Mouse (Mus musculus) CH12.LX (cell line): Measurements from ENCODE around the gene Tbata.

Experiments
- CTCF ChIP-seq, 2 experiments: IDR thresholded peaks in 1 of 2; conservative IDR thresholded peaks in 1 of 2; 2 replicates each; pipeline ENCODE4 v1.5.1; 2011 to 2012; ENCODE audit warnings: low read depth in 2 of 2, low read length in 2 of 2, improper control_type of control experiment in 1 of 2, inconsistent platforms in 1 of 2, mild to moderate bottlenecking in 1 of 2, moderate library complexity in 1 of 2
- EP300 ChIP-seq: IDR thresholded peaks from 2 replicates; pipeline ENCODE4 v1.6.1; 2011; ENCODE audit warnings: low read length, improper control_type of control experiment
- JUN ChIP-seq: IDR thresholded peaks from 2 replicates; pipeline ENCODE4 v1.6.1; 2011; ENCODE audit warnings: low read depth, mild to moderate bottlenecking, low read length, improper control_type of control experiment, moderate library complexity; ENCODE audit not compliant: insufficient read depth
- MAFK ChIP-seq: IDR thresholded peaks from 2 replicates; pipeline ENCODE4 v1.6.1; 2011; ENCODE audit warnings: low read length, improper control_type of control experiment; ENCODE audit not compliant: insufficient replicate concordance
- MAZ ChIP-seq: IDR thresholded peaks from 2 replicates; pipeline ENCODE4 v1.6.1; 2012; ENCODE audit warnings: low read depth, mild to moderate bottlenecking, inconsistent platforms, low read length, improper control_type of control experiment, moderate library complexity
- MXI1 ChIP-seq: IDR thresholded peaks from 2 replicates; pipeline ENCODE4 v1.6.1; 2011; ENCODE audit warnings: mild to moderate bottlenecking, low read depth, low read length, improper control_type of control experiment
- MYC ChIP-seq: IDR thresholded peaks from 2 replicates; pipeline ENCODE4 v1.6.1; 2011; ENCODE audit warnings: low read depth, mild to moderate bottlenecking, improper control_type of control experiment, low read length
- POLR2A ChIP-seq: IDR thresholded peaks from 2 replicates; pipeline ENCODE4 v1.6.1; 2011; ENCODE audit warnings: low read depth, mild to moderate bottlenecking, improper control_type of control experiment, low read length
- POLR2AphosphoS2 ChIP-seq: IDR thresholded peaks from 2 replicates; pipeline ENCODE4 v1.6.1; 2011; ENCODE audit warnings: low read depth, low read length, improper control_type of control experiment
- RAD21 ChIP-seq: IDR thresholded peaks from 2 replicates; pipeline ENCODE4 v1.6.1; 2011; ENCODE audit warnings: low read depth, mild to moderate bottlenecking, low read length, improper control_type of control experiment, moderate library complexity
- TBP ChIP-seq: conservative IDR thresholded peaks from 2 replicates; pipeline ENCODE4 v1.6.1; 2011; ENCODE audit warnings: low read depth, low read length, improper control_type of control experiment
- USF1 ChIP-seq: IDR thresholded peaks from 2 replicates; pipeline ENCODE4 v1.6.1; 2014; ENCODE audit warnings: low read depth, mild to moderate bottlenecking, inconsistent platforms, low read length, improper control_type of control experiment
- ZC3H11A ChIP-seq: IDR thresholded peaks from 2 replicates; pipeline ENCODE4 v1.6.1; 2012; ENCODE audit warnings: low read depth, mild to moderate bottlenecking, inconsistent platforms, low read length, improper control_type of control experiment
- ZMIZ1 ChIP-seq: IDR thresholded peaks from 2 replicates; pipeline ENCODE4 v1.6.1; 2012; ENCODE audit warnings: low read depth, mild to moderate bottlenecking, inconsistent platforms, low read length, improper control_type of control experiment

- TF ChIP-seq CTCF (conservative IDR thresholded peaks at IDR 0.05 in 1 of 2, IDR thresholded peaks at IDR 0.05 in 1 of 2; ENCODE audit: low read depth in 2 of 2, low read length in 2 of 2) = no peak
- no peak for TF ChIP-seq POLR2AphosphoS2
- no peak for TF ChIP-seq RAD21
- TF ChIP-seq JUN = no peak
- TF ChIP-seq USF1 = no peak
- no peak for TF ChIP-seq EP300
- no peak for TF ChIP-seq MAFK
- TF ChIP-seq MAZ = no peak
- TF ChIP-seq POLR2A = no peak
- TF ChIP-seq ZMIZ1 = no peak
- no peak for TF ChIP-seq ZC3H11A
- TF ChIP-seq MXI1 = no peak
- no peak for TF ChIP-seq MYC
- no peak for TF ChIP-seq TBP
These were observed 4.6 kb downstream of the Tbata start for GRCm38 (mm10) chr10:61176221-61176790.
